Mouse (Mus musculus): ENCODE results near the gene Fcnb.

DNA sequence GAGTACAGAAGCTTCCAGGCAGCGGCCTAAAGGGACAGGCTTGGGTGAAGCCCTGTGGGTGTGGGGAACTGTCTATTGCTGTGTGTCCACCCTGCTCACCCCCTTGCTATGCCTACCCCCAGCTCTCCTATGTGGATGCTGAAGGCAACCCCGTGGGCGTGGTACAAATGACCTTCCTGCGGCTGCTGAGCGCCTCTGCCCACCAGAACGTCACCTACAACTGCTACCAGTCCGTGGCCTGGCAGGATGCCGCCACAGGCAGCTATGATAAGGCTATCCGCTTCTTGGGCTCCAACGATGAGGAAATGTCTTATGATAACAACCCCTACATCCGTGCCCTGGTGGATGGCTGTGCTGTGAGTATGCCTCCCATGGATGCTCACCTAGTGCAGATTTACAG is 52.2 kb downstream of the Fcnb start:
- TF ChIP-seq CTCF (IDR thresholded peaks at IDR 0.05; ENCODE audit: low read depth, low read length) (no peak), POLR2A (IDR thresholded peaks at IDR 0.05; ENCODE audit: borderline replicate concordance, low read depth, low read length) (no peak)
